Mouse (Mus musculus) small intestine, adult 2 months (tissue): Measurements from ENCODE around the gene Dll4.

Experiments used
- CTCF ChIP-seq: fragments of 200-500 bp; IDR thresholded peaks from 2 replicates; pipeline ENCODE4 v1.5.1; 2012; ENCODE audit warnings: low read depth, mild to moderate bottlenecking, control low read depth, inconsistent platforms, low read length, moderate library complexity, mixed read lengths; ENCODE audit not compliant: insufficient replicate concordance, insufficient read length; ENCODE audit errors: extremely low read depth
- POLR2A ChIP-seq: fragments of 200-500 bp; IDR thresholded peaks from 2 replicates; pipeline ENCODE4 v1.6.1; 2012; ENCODE audit warnings: low read depth, mild to moderate bottlenecking, control low read depth, inconsistent platforms, low read length, moderate library complexity

DNA sequence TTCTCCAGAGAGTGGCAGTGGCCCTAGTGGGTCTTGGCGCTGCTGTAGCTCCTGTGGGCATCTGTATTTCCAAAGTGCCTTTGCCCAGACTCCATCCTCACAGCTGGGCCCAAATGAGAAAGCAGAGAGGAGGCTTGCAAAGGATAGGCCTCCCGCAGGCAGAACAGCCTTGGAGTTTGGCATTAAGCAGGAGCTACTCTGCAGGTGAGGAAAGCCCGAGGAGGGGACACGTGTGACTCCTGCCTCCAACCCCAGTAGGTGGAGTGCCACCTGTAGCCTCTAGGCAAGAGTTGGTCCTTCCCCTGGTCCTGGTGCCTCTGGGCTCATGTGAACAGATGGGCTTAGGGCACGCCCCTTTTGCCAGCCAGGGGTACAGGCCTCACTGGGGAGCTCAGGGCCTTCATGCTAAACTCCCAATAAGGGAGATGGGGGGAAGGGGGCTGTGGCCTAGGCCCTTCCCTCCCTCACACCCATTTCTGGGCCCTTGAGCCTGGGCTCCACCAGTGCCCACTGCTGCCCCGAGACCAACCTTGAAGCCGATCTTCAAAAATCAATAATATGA lies 9.5 kb downstream of the Dll4 start:
- no peak for TF ChIP-seq CTCF
- no peak for TF ChIP-seq POLR2A
